ENCODE assay signal across 26 mouse cellular contexts in the genomic region with DNA sequence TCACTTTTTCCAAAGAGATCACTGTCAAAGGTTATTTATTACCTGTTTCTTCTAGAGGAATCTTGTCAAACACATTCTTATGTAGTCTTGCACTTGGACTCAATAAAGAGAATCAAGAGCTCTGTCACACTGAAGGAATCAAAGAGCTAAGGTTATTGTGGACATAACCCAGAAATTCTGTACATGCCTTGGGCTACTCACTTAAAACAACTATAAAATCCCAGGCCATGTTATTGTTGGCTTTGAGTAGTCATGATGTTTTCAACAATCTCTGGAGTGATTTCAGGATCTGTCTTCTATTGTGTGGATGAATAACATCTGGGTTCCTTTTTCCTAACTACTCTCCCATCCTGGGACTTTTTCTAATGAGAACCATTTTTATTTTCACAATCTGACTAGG.
DNase-seq lines count a peak whose midpoint lies in the region; ATAC-seq and TF ChIP-seq lines count a peak whose summit lies in the region.
"Had no signal": no experiment of that assay in that cellular context is flagged by ENCODE, and none has a peak within 500 bp of the region (broad histone marks: within the 10 kb centered on the region; RNA-seq: fewer than 3 reads in every experiment).

No protein-coding gene starts in this region.

- no peak overlapping the region for H3K4me3 ChIP-seq in heart, adult 2 months
- no peak overlapping the region for H3K4me3 ChIP-seq in heart, embryonic 11.5 days (ENCODE audit: low read depth, low read length)
- H3K4me3 ChIP-seq in kidney, embryonic 16.5 days (ENCODE audit: low read length), result no peak overlapping the region
- H3K4me3 ChIP-seq in kidney, postnatal 0 days (replicated peaks; ENCODE audit: low read depth, low read length), result no peak overlapping the region
- H3K4me3 ChIP-seq: forebrain, embryonic 13.5 days; layer of hippocampus, adult 2 months; left cerebral cortex, adult 2 months; limb, embryonic 13.5 days; liver, embryonic 12.5 days; midbrain, embryonic 12.5 days; neural tube, embryonic 15.5 days; stomach, embryonic 15.5 days had no signal

- H3K27ac ChIP-seq in heart, adult 2 months, result peak overlapping the region; percentile 54
- no peak overlapping the region for H3K27ac ChIP-seq in heart, embryonic 11.5 days (ENCODE audit: low read depth, low read length)
- no peak overlapping the region for H3K27ac ChIP-seq in kidney, embryonic 16.5 days (ENCODE audit: low read length)
- H3K27ac ChIP-seq in kidney, postnatal 0 days, result peak overlapping the region; percentile 64; the same call in 1 of the 2 replicates
- H3K27ac ChIP-seq: forebrain, embryonic 13.5 days; hindbrain, embryonic 14.5 days; layer of hippocampus, adult 2 months; limb, embryonic 13.5 days; liver, embryonic 12.5 days; midbrain, embryonic 12.5 days; neural tube, embryonic 15.5 days; stomach, embryonic 15.5 days had no signal

- H3K9me3 ChIP-seq in heart, embryonic 11.5 days (replicated peaks; ENCODE audit: control insufficient read depth, low read length), result no peaks in the 10 kb centered on the region
- no peaks in the 10 kb centered on the region for H3K9me3 ChIP-seq in kidney, embryonic 16.5 days (ENCODE audit: low read length)
- no peaks in the 10 kb centered on the region for H3K9me3 ChIP-seq in kidney, postnatal 0 days (replicated peaks; ENCODE audit: low read length)
- H3K9me3 ChIP-seq: forebrain, embryonic 13.5 days; limb, embryonic 13.5 days; liver, embryonic 12.5 days; midbrain, embryonic 12.5 days; neural tube, embryonic 15.5 days; stomach, embryonic 15.5 days had no signal

- no peaks in the 10 kb centered on the region for H3K79me2 ChIP-seq in heart, adult 2 months (replicated peaks; ENCODE audit: control insufficient read depth, insufficient read depth, low read length)

- ATAC-seq in heart, embryonic 11.5 days (replicated peaks; ENCODE audit: insufficient number of reproducible peaks, low FRiP score, low TSS enrichment), result no peak
- ATAC-seq in kidney, embryonic 16.5 days (ENCODE audit: low FRiP score, low TSS enrichment), result peak; percentile 95
- ATAC-seq in kidney, postnatal 0 days (replicated peaks; ENCODE audit: low FRiP score, low read depth), result peak; percentile 74; the same call in 1 of the 2 replicates
- ATAC-seq: CD4-positive, CD25-positive, alpha-beta regulatory T cell, adult 4 months; forebrain, embryonic 13.5 days; liver, embryonic 12.5 days; liver, postnatal 0 days had no signal

- TF ChIP-seq POLR2A in heart, adult 2 months (IDR thresholded peaks at IDR 0.05; ENCODE audit: insufficient read depth, low read depth, low read length), result no peak

- no peaks in the 10 kb centered on the region for H3K4me1 ChIP-seq in heart, adult 2 months (ENCODE audit: control insufficient read depth, insufficient read depth, low read length)
- no peaks in the 10 kb centered on the region for H3K4me1 ChIP-seq in heart, embryonic 11.5 days (ENCODE audit: control insufficient read depth, insufficient read depth, low read length)
- no peaks in the 10 kb centered on the region for H3K4me1 ChIP-seq in kidney, embryonic 16.5 days (ENCODE audit: insufficient read depth, low read length)
- no peaks in the 10 kb centered on the region for H3K4me1 ChIP-seq in kidney, postnatal 0 days (replicated peaks; ENCODE audit: insufficient read depth, low read length)
- H3K4me1 ChIP-seq: forebrain, embryonic 13.5 days; limb, embryonic 13.5 days; liver, embryonic 12.5 days; midbrain, embryonic 12.5 days; neural tube, embryonic 15.5 days; stomach, embryonic 15.5 days had no signal

- no peak overlapping the region for H3K4me2 ChIP-seq in heart, embryonic 11.5 days
- no peak overlapping the region for H3K4me2 ChIP-seq in kidney, embryonic 16.5 days (replicated peaks; ENCODE audit: low read depth, low read length)
- no peak overlapping the region for H3K4me2 ChIP-seq in kidney, postnatal 0 days (ENCODE audit: low read length)
- H3K4me2 ChIP-seq: forebrain, embryonic 13.5 days; hindbrain, embryonic 14.5 days; limb, embryonic 13.5 days; liver, embryonic 12.5 days; midbrain, embryonic 12.5 days; neural tube, embryonic 15.5 days; stomach, embryonic 15.5 days had no signal

- H3K36me3 ChIP-seq in heart, adult 2 months (ENCODE audit: control insufficient read depth, insufficient read depth, low read length), result no peaks in the 10 kb centered on the region
- H3K36me3 ChIP-seq in heart, embryonic 11.5 days (ENCODE audit: control insufficient read depth, insufficient read depth, low read length), result no peaks in the 10 kb centered on the region
- no peaks in the 10 kb centered on the region for H3K36me3 ChIP-seq in kidney, embryonic 16.5 days (ENCODE audit: insufficient read depth, low read length)
- no peaks in the 10 kb centered on the region for H3K36me3 ChIP-seq in kidney, postnatal 0 days (ENCODE audit: insufficient read depth, low read length)
- H3K36me3 ChIP-seq: limb, embryonic 13.5 days; liver, embryonic 12.5 days; midbrain, embryonic 12.5 days; neural tube, embryonic 15.5 days; stomach, embryonic 15.5 days had no signal

- H3K9ac ChIP-seq in heart, adult 2 months (ENCODE audit: low read depth, low read length), result no peak overlapping the region
- H3K9ac ChIP-seq in heart, embryonic 11.5 days (ENCODE audit: low read depth, low read length), result no peak overlapping the region
- no peak overlapping the region for H3K9ac ChIP-seq in kidney, embryonic 16.5 days (replicated peaks; ENCODE audit: low read length)
- no peak overlapping the region for H3K9ac ChIP-seq in kidney, postnatal 0 days (ENCODE audit: low read depth, low read length)
- H3K9ac ChIP-seq: forebrain, embryonic 13.5 days; hindbrain, embryonic 14.5 days; limb, embryonic 13.5 days; liver, embryonic 12.5 days; liver, postnatal 0 days; midbrain, embryonic 12.5 days; neural tube, embryonic 15.5 days; stomach, embryonic 15.5 days had no signal

- H3K27me3 ChIP-seq in heart, adult 2 months (ENCODE audit: control insufficient read depth, insufficient read depth, low read length), result no peaks in the 10 kb centered on the region
- H3K27me3 ChIP-seq in heart, embryonic 11.5 days (ENCODE audit: control insufficient read depth, insufficient read depth, low read length), result no peaks in the 10 kb centered on the region
- no peaks in the 10 kb centered on the region for H3K27me3 ChIP-seq in kidney, embryonic 16.5 days (ENCODE audit: insufficient read depth, low read length)
- no peaks in the 10 kb centered on the region for H3K27me3 ChIP-seq in kidney, postnatal 0 days (ENCODE audit: insufficient read depth, low read length)
- H3K27me3 ChIP-seq: forebrain, embryonic 13.5 days; limb, embryonic 13.5 days; liver, embryonic 12.5 days; midbrain, embryonic 12.5 days; neural tube, embryonic 15.5 days; stomach, embryonic 15.5 days had no signal

- no peak for DNase-seq in heart, adult 2 months
- DNase-seq in heart, postnatal 10 days, result peak; percentile 15 to 25
- DNase-seq in heart, postnatal 36 days, result no peak
- DNase-seq in kidney, postnatal 10 days, result no peak
- peak; percentile 93 for DNase-seq in kidney, postnatal 0 days (ENCODE audit: low spot score)
- no peak for DNase-seq in spleen, postnatal 36 days (ENCODE audit: low spot score in 2 of 2)
- DNase-seq: adrenal gland, postnatal 14 days; cerebellum, adult 11-12 months; cerebellum, adult 9-11 months; gastrocnemius, postnatal 14 days; liver, postnatal 0 days; lung, postnatal 36 days; retina, postnatal 1 day; right cerebral cortex, postnatal 14 days had no signal

- intact Hi-C loops in heart, adult 2 months (cut with DNase I), result no loop called here
- intact Hi-C loops in heart, postnatal 10 days (cut with DNase I), result no loop called here
- intact Hi-C loops in heart, postnatal 36 days (cut with DNase I), result no loop called here

- no peak for TF ChIP-seq CTCF in heart, adult 2 months (IDR thresholded peaks at IDR 0.05)
- no peak for TF ChIP-seq CTCF in kidney, postnatal 0 days (IDR thresholded peaks at IDR 0.05; ENCODE audit: low read depth)

- no peak for TF ChIP-seq EP300 in heart, adult 2 months (IDR thresholded peaks at IDR 0.05; ENCODE audit: insufficient read depth, low read depth, low read length)

Comparison
In these comparisons a context has a peak if more than half of its experiments do, and no peak if none do; other contexts are left out.
1. DNase-seq: peak in heart, postnatal 10 days (2 of 2) and kidney, postnatal 0 days (single experiment); none in heart, adult 2 months (0 of 2), heart, postnatal 36 days (0 of 2), kidney, postnatal 10 days (single experiment) and spleen, postnatal 36 days (0 of 2).
2. H3K27ac ChIP-seq: peak in heart, adult 2 months (single experiment) and kidney, postnatal 0 days (single experiment); none in heart, embryonic 11.5 days (single experiment) and kidney, embryonic 16.5 days (single experiment).